7 mouse cellular contexts compared by ENCODE assay signal in genomic region chr8:111853861-111854501, GRCm38 (mm10). TPM values are rescaled to one million over a fixed set of nuclear protein-coding genes. Genes with fewer than 3 reads are reported as not detected.
DNase-seq lines count a peak whose midpoint lies in the region; ATAC-seq lines count a peak whose summit lies in the region.

Cfdp1 (minus strand) TSS chr8:111854291.

- H3K9ac ChIP-seq in intestine, embryonic 15.5 days, result peak within 1 kb of the TSS; percentile 83

- H3K27ac ChIP-seq in intestine, embryonic 15.5 days, result no peak within 1 kb of the TSS; the same call in 1 of the 2 replicates
- peak within 1 kb of the TSS; percentile 82 for H3K27ac ChIP-seq in midbrain, embryonic 10.5 days (replicated peaks)

- DNase-seq in adrenal gland, adult 2 months, result peak; percentile 98
- DNase-seq in embryo, embryonic 11.5 days (ENCODE audit: low read depth, low spot score), result peak; percentile 93
- peak; percentile 90 to 94 for DNase-seq in gastrocnemius, postnatal 36 days
- peak; percentile 97 to 99 for DNase-seq in left cerebral cortex, postnatal 25 days (ENCODE audit: low spot score in 2 of 2)
- DNase-seq in midbrain, embryonic 10.5 days (ENCODE audit: low spot score), result peak; percentile 98
- peak; percentile 90 for DNase-seq in right cerebral cortex, postnatal 4 days

- WGBS in intestine, embryonic 15.5 days, result under 1% methylated on average over 53 of the region's 53 CpGs
- WGBS in midbrain, embryonic 10.5 days, result under 1% methylated on average over 53 of the region's 53 CpGs

- H3K4me3 ChIP-seq in intestine, embryonic 15.5 days (replicated peaks), result peak within 1 kb of the TSS; percentile 76
- peak within 1 kb of the TSS; percentile 86 for H3K4me3 ChIP-seq in midbrain, embryonic 10.5 days

- no peaks in the 10 kb centered on the region for H3K27me3 ChIP-seq in intestine, embryonic 15.5 days (replicated peaks)
- H3K27me3 ChIP-seq in midbrain, embryonic 10.5 days (ENCODE audit: low read depth, poor library complexity, severe bottlenecking), result no peaks in the 10 kb centered on the region

- ATAC-seq in intestine, embryonic 15.5 days, result peak; percentile 100

- H3K4me1 ChIP-seq in intestine, embryonic 15.5 days (replicated peaks), result peaks cover 8% of the 10 kb centered on the region; the same call in 1 of the 2 replicates
- peaks cover 8% of the 10 kb centered on the region for H3K4me1 ChIP-seq in midbrain, embryonic 10.5 days

- peak within 1 kb of the TSS; percentile 77 for H3K4me2 ChIP-seq in intestine, embryonic 15.5 days (replicated peaks)

- intact Hi-C loops in gastrocnemius, postnatal 36 days (cut with DNase I), result no loop called here
- intact Hi-C loops in left cerebral cortex, postnatal 25 days (cut with DNase I), result no loop called here

- no peaks in the 10 kb centered on the region for H3K9me3 ChIP-seq in intestine, embryonic 15.5 days
- no peaks in the 10 kb centered on the region for H3K9me3 ChIP-seq in midbrain, embryonic 10.5 days (replicated peaks)

- H3K36me3 ChIP-seq in intestine, embryonic 15.5 days, result 0 out of 2 replicates have a peak, but pooled peaks cover 3% of the 10 kb centered on the region
- 0 out of 2 replicates have a peak, but pooled peaks cover 3% of the 10 kb centered on the region for H3K36me3 ChIP-seq in midbrain, embryonic 10.5 days

RNA-seq across cellular contexts. Expression of gene Cfdp1, which starts in this region (rescaled TPM):
- total RNA-seq in adrenal gland, adult 2 months (2021), result 10 to 100 TPM; 71.7 to 78.9 TPM
- polyA plus RNA-seq in adrenal gland, adult 2 months (2012; rRNA removed), result 0.90 and 0.94 TPM in 2 replicates
- total RNA-seq in gastrocnemius, postnatal 36 days (2021), result 10 to 100 TPM; 14.6 to 17.9 TPM
- 182 and 187 TPM in 2 replicates for polyA plus RNA-seq in intestine, embryonic 15.5 days (2015; fragmentation: Nextera tagmentation; extraction: Ambion mirVana)
- 10 to 100 TPM; 78.0 to 81.5 TPM for total RNA-seq in left cerebral cortex, postnatal 25 days (2021)
- 205 and 225 TPM in 2 replicates for polyA plus RNA-seq in midbrain, embryonic 10.5 days (2016; fragmentation: Nextera tagmentation; extraction: Ambion mirVana)

Comparison
In these comparisons a context has a peak if more than half of its experiments do, and no peak if none do; other contexts are left out.
1. RNA of gene Cfdp1 (polyA plus RNA-seq): 205 to 225 TPM in midbrain, embryonic 10.5 days and 182 to 187 TPM in intestine, embryonic 15.5 days; 0.90 to 0.94 TPM in adrenal gland, adult 2 months; every median in the first group is over 10 times any median in the second.
2. Peak in every context shown above with its lines, with median percentiles within 50 percentile points of each other: DNase-seq.